Mouse (Mus musculus): ENCODE results near the gene Gstm1. TPM values are rescaled to one million over a fixed set of nuclear protein-coding genes. Genes with fewer than 3 reads are reported as not detected.
"Not testable (repeated sequence)": the region's sequence is repeated elsewhere in the genome, so short reads cannot be mapped to it uniquely, and the experiment has no call there.

Gene Gstm1
- polyA plus RNA-seq, 1 experiment from 2014 or later = 28.0 TPM

- 80% methylated on average over 6 of the region's 6 CpGs for whole genome bisulfite sequencing
These were observed 4.9 kb upstream of the Gstm1 start for GRCm38 (mm10) chr3:108022650-108023049.

GRCm38 (mm10) chr3:108020351-108021022 lies 2.7 kb upstream of the Gstm1 start:
- H3K4me3 ChIP-seq (ENCODE audit: low read depth, low read length); ATAC-seq (ENCODE audit: insufficient read depth, low FRiP score, low TSS enrichment); H3K27ac ChIP-seq (ENCODE audit: low read depth, low read length); H3K36me3 ChIP-seq (ENCODE audit: control insufficient read depth, insufficient read depth, low read length); H3K9ac ChIP-seq (ENCODE audit: low read length); H3K27me3 ChIP-seq (ENCODE audit: control insufficient read depth, insufficient read depth, low read length); H3K9me3 ChIP-seq (ENCODE audit: control insufficient read depth, low read length); DNase-seq (ENCODE audit: low spot score); H3K4me2 ChIP-seq (ENCODE audit: low read depth): not testable (repeated sequence)
- H3K4me1 ChIP-seq (ENCODE audit: control insufficient read depth, insufficient read depth, low read length) = peaks cover 11% of the 10 kb centered on the region; the same call in 1 of the 2 replicates
- 85% methylated on average over 11 of the region's 11 CpGs for WGBS

More at GRCm38 (mm10) chr3:108022650-108023049, 4.9 kb upstream of the Gstm1 start:
- no peaks in the 10 kb centered on the region for H3K9me3 ChIP-seq (ENCODE audit: control insufficient read depth, low read length)
- H3K27ac ChIP-seq (ENCODE audit: low read depth, low read length) = no peak overlapping the region
- ATAC-seq (ENCODE audit: insufficient read depth, low FRiP score, low TSS enrichment) (no peak), DNase-seq (ENCODE audit: low spot score) (no peak)
- H3K27me3 ChIP-seq (ENCODE audit: control insufficient read depth, insufficient read depth, low read length) = no peaks in the 10 kb centered on the region
- 0 out of 2 replicates have a peak, but pooled peaks cover 6% of the 10 kb centered on the region for H3K4me1 ChIP-seq (ENCODE audit: control insufficient read depth, insufficient read depth, low read length)
- no peak overlapping the region for H3K4me3 ChIP-seq (ENCODE audit: low read depth, low read length)
- H3K4me2 ChIP-seq (ENCODE audit: low read depth) = no peak overlapping the region
- H3K9ac ChIP-seq (ENCODE audit: low read length) = no peak overlapping the region
- H3K36me3 ChIP-seq (ENCODE audit: control insufficient read depth, insufficient read depth, low read length) = no peaks in the 10 kb centered on the region

GRCm38 (mm10) chr3:108019226-108019625 lies 1.5 kb upstream of the Gstm1 start:
- not testable (repeated sequence) for H3K36me3 ChIP-seq (ENCODE audit: control insufficient read depth, insufficient read depth, low read length); H3K27me3 ChIP-seq (ENCODE audit: control insufficient read depth, insufficient read depth, low read length); H3K9ac ChIP-seq (ENCODE audit: low read length); H3K27ac ChIP-seq (ENCODE audit: low read depth, low read length); H3K9me3 ChIP-seq (ENCODE audit: control insufficient read depth, low read length); H3K4me3 ChIP-seq (ENCODE audit: low read depth, low read length); ATAC-seq (ENCODE audit: insufficient read depth, low FRiP score, low TSS enrichment); DNase-seq (ENCODE audit: low spot score); H3K4me2 ChIP-seq (ENCODE audit: low read depth)
- 79% methylated on average over 3 of the region's 3 CpGs for WGBS
- peaks cover 11% of the 10 kb centered on the region; the same call in 1 of the 2 replicates for H3K4me1 ChIP-seq (ENCODE audit: control insufficient read depth, insufficient read depth, low read length)

GRCm38 (mm10) chr3:108018190-108018820 lies 532 bp upstream of the Gstm1 start:
- WGBS = 39% methylated on average over 14 of the region's 14 CpGs
- H3K27ac ChIP-seq (ENCODE audit: low read depth, low read length) = no peak overlapping the region
- H3K36me3 ChIP-seq (ENCODE audit: control insufficient read depth, insufficient read depth, low read length) = no peaks in the 10 kb centered on the region
- peaks cover 11% of the 10 kb centered on the region; the same call in 1 of the 2 replicates for H3K4me1 ChIP-seq (ENCODE audit: control insufficient read depth, insufficient read depth, low read length)
- H3K4me3 ChIP-seq (ENCODE audit: low read depth, low read length) = peak overlapping the region; percentile 36; the same call in 1 of the 2 replicates
- peak overlapping the region; percentile 86 for H3K4me2 ChIP-seq (ENCODE audit: low read depth)
- no peaks in the 10 kb centered on the region for H3K27me3 ChIP-seq (ENCODE audit: control insufficient read depth, insufficient read depth, low read length)
- no peaks in the 10 kb centered on the region for H3K9me3 ChIP-seq (ENCODE audit: control insufficient read depth, low read length)
- peak overlapping the region; percentile 15; the same call in 1 of the 2 replicates for H3K9ac ChIP-seq (ENCODE audit: low read length)
- ATAC-seq (ENCODE audit: insufficient read depth, low FRiP score, low TSS enrichment) = peak; percentile 28; the same call in 1 of the 2 replicates
- DNase-seq (ENCODE audit: low spot score) = no peak

- H3K4me3 ChIP-seq (ENCODE audit: low read depth, low read length); ATAC-seq (ENCODE audit: insufficient read depth, low FRiP score, low TSS enrichment): not testable (repeated sequence)
These were observed 1.3 kb downstream of the Gstm1 start for GRCm38 (mm10) chr3:108016468-108016867.

GRCm38 (mm10) chr3:108014974-108015346 lies 2.8 kb downstream of the Gstm1 start:
- ATAC-seq (ENCODE audit: insufficient read depth, low FRiP score, low TSS enrichment) = no peak
- 94% methylated on average over 2 of the region's 2 CpGs for WGBS
- H3K4me1 ChIP-seq (ENCODE audit: control insufficient read depth, insufficient read depth, low read length) = peaks cover 11% of the 10 kb centered on the region; the same call in 1 of the 2 replicates

More at GRCm38 (mm10) chr3:108016468-108016867, 1.3 kb downstream of the Gstm1 start:
- not testable (repeated sequence) for DNase-seq (ENCODE audit: low spot score); H3K4me2 ChIP-seq (ENCODE audit: low read depth); H3K27ac ChIP-seq (ENCODE audit: low read depth, low read length); H3K27me3 ChIP-seq (ENCODE audit: control insufficient read depth, insufficient read depth, low read length); H3K36me3 ChIP-seq (ENCODE audit: control insufficient read depth, insufficient read depth, low read length); H3K9ac ChIP-seq (ENCODE audit: low read length); H3K9me3 ChIP-seq (ENCODE audit: control insufficient read depth, low read length)
- peaks cover 11% of the 10 kb centered on the region; the same call in 1 of the 2 replicates for H3K4me1 ChIP-seq (ENCODE audit: control insufficient read depth, insufficient read depth, low read length)
- WGBS = 86% methylated on average over 5 of the region's 5 CpGs

GRCm38 (mm10) chr3:108014098-108014973 lies 3.4 kb downstream of the Gstm1 start:
- DNase-seq (ENCODE audit: low spot score) = no peak
- H3K9ac ChIP-seq (ENCODE audit: low read length) = no peak overlapping the region
- no peaks in the 10 kb centered on the region for H3K27me3 ChIP-seq (ENCODE audit: control insufficient read depth, insufficient read depth, low read length)
- H3K36me3 ChIP-seq (ENCODE audit: control insufficient read depth, insufficient read depth, low read length) = no peaks in the 10 kb centered on the region
- H3K27ac ChIP-seq (ENCODE audit: low read depth, low read length) = no peak overlapping the region
- ATAC-seq (ENCODE audit: insufficient read depth, low FRiP score, low TSS enrichment) = no peak
- no peaks in the 10 kb centered on the region for H3K9me3 ChIP-seq (ENCODE audit: control insufficient read depth, low read length)
- H3K4me1 ChIP-seq (ENCODE audit: control insufficient read depth, insufficient read depth, low read length) = peaks cover 11% of the 10 kb centered on the region; the same call in 1 of the 2 replicates
- H3K4me2 ChIP-seq (ENCODE audit: low read depth) = no peak overlapping the region
- 76% methylated on average over 7 of the region's 8 CpGs for WGBS
- H3K4me3 ChIP-seq (ENCODE audit: low read depth, low read length) = no peak overlapping the region

More at GRCm38 (mm10) chr3:108014974-108015346, 2.8 kb downstream of the Gstm1 start:
- Histone ChIP-seq H3K27ac (ENCODE audit: low read depth, low read length) (no peak overlapping the region), H3K4me3 (ENCODE audit: low read depth, low read length) (no peak overlapping the region), H3K9me3 (ENCODE audit: control insufficient read depth, low read length) (no peaks in the 10 kb centered on the region), H3K9ac (ENCODE audit: low read length) (no peak overlapping the region), H3K4me2 (ENCODE audit: low read depth) (no peak overlapping the region), H3K27me3 (ENCODE audit: control insufficient read depth, insufficient read depth, low read length) (no peaks in the 10 kb centered on the region), H3K36me3 (ENCODE audit: control insufficient read depth, insufficient read depth, low read length) (no peaks in the 10 kb centered on the region)
- no peak for DNase-seq (ENCODE audit: low spot score)

- Histone ChIP-seq H3K9ac (ENCODE audit: low read length) (no peak overlapping the region), H3K4me2 (ENCODE audit: low read depth) (no peak overlapping the region), H3K36me3 (ENCODE audit: control insufficient read depth, insufficient read depth, low read length) (no peaks in the 10 kb centered on the region), H3K4me1 (ENCODE audit: control insufficient read depth, insufficient read depth, low read length) (peaks cover 8% of the 10 kb centered on the region; the same call in 1 of the 2 replicates), H3K27ac (ENCODE audit: low read depth, low read length) (no peak overlapping the region), H3K4me3 (ENCODE audit: low read depth, low read length) (no peak overlapping the region), H3K9me3 (ENCODE audit: control insufficient read depth, low read length) (no peaks in the 10 kb centered on the region), H3K27me3 (ENCODE audit: control insufficient read depth, insufficient read depth, low read length) (no peaks in the 10 kb centered on the region)
- no peak for ATAC-seq (ENCODE audit: insufficient read depth, low FRiP score, low TSS enrichment)
- WGBS = 89% methylated on average over 4 of the region's 4 CpGs
- DNase-seq (ENCODE audit: low spot score) = no peak
These were observed 4.4 kb downstream of the Gstm1 start for GRCm38 (mm10) chr3:108013331-108013871.

All from neural tube, embryonic 11.5 days (tissue).